Mouse (Mus musculus): Measurements from ENCODE around the gene Olfr961. TPM values are rescaled to one million over a fixed set of nuclear protein-coding genes. Genes with fewer than 3 reads are reported as not detected.

Olfr961 gene
- total RNA-seq, 1 experiment from 2014 or later = not detected

Other genes with a start within 250 kb of the Olfr961 start
- not detected in 2 replicates for gene Olfr952, start 217.9 kb upstream of the Olfr961 start, total RNA-seq (2021)
- gene Olfr954, start 188.4 kb upstream of the Olfr961 start, total RNA-seq (2021) = not detected in 2 replicates
- gene Olfr955, start 173.1 kb upstream of the Olfr961 start, total RNA-seq (2021) = not detected in 2 replicates
- not detected in 2 replicates for gene Olfr44, start 151.1 kb upstream of the Olfr961 start, total RNA-seq (2021)
- not detected in 2 replicates for gene Olfr957, start 129.3 kb upstream of the Olfr961 start, total RNA-seq (2021)
- gene Olfr958, start 91.0 kb upstream of the Olfr961 start, total RNA-seq (2021) = not detected in 2 replicates
- gene Olfr959, start 69.5 kb upstream of the Olfr961 start, total RNA-seq (2021) = not detected in 2 replicates
- gene AW551984, start 40.7 kb upstream of the Olfr961 start, total RNA-seq (2021) = 11.9 and 14.9 TPM in 2 replicates
- not detected in 2 replicates for gene Olfr148, start 34.4 kb upstream of the Olfr961 start, total RNA-seq (2021)
- gene Olfr960, start 23.7 kb upstream of the Olfr961 start, total RNA-seq (2021) = not detected in 2 replicates
- not detected in 2 replicates for gene Olfr963, start 22.1 kb downstream of the Olfr961 start, total RNA-seq (2021)
- gene Olfr149, start 62.0 kb downstream of the Olfr961 start, total RNA-seq (2021) = not detected in 2 replicates
- not detected in 2 replicates for gene Olfr965, start 66.3 kb downstream of the Olfr961 start, total RNA-seq (2021)
- gene Olfr150, start 85.9 kb downstream of the Olfr961 start, total RNA-seq (2021) = not detected in 2 replicates
- gene Olfr967, start 101.2 kb downstream of the Olfr961 start, total RNA-seq (2021) = not detected in 2 replicates
- gene Olfr968, start 138.2 kb downstream of the Olfr961 start, total RNA-seq (2021) = not detected in 2 replicates
- gene Olfr969, start 145.9 kb downstream of the Olfr961 start, total RNA-seq (2021) = not detected in 2 replicates
- not detected in 2 replicates for gene Olfr970, start 163.8 kb downstream of the Olfr961 start, total RNA-seq (2021)
- not detected in 2 replicates for gene Olfr971, start 191.8 kb downstream of the Olfr961 start, total RNA-seq (2021)
- gene Olfr972, start 221.3 kb downstream of the Olfr961 start, total RNA-seq (2021) = not detected in 2 replicates